Mouse (Mus musculus): Measurements from ENCODE around the gene Rnf128.
"Not testable (repeated sequence)": the region's sequence is repeated elsewhere in the genome, so short reads cannot be mapped to it uniquely, and the experiment has no call there.

Gene Rnf128

GRCm38 (mm10) chrX:139562925-139563461 lies at the start of gene Rnf128:
Rnf128 (plus strand) TSS chrX:139563316.
- no peak for DNase-seq (ENCODE audit: low spot score in 2 of 2)

- DNase-seq (ENCODE audit: low spot score in 2 of 2): no peak
Observed at GRCm38 (mm10) chrX:139516156-139516555, 47.0 kb upstream of the Rnf128 start.

DNA sequence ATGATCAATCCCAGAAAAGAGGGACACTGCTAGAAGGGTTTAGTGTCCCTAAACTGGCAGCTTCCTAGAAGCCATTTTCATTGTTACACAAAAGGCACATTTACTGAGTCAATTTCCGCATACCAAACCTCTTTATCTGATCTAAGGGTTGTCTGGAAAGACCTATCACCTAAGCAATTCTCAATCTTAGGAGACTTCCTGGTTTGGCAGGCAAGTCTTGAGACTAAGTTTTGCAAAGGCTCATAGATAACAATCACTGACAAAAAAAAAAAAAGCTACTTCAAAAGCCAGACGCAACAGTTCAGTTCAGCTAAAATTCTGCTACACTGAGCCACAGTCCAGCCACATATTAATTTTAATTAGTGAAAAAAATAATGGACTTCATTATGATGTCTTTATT lies 43.9 kb upstream of the Rnf128 start:
- DNase-seq (ENCODE audit: low spot score in 2 of 2): no peak

GRCm38 (mm10) chrX:139524303-139525091 lies 38.6 kb upstream of the Rnf128 start:
- no peak for DNase-seq (ENCODE audit: low spot score in 2 of 2)

DNA sequence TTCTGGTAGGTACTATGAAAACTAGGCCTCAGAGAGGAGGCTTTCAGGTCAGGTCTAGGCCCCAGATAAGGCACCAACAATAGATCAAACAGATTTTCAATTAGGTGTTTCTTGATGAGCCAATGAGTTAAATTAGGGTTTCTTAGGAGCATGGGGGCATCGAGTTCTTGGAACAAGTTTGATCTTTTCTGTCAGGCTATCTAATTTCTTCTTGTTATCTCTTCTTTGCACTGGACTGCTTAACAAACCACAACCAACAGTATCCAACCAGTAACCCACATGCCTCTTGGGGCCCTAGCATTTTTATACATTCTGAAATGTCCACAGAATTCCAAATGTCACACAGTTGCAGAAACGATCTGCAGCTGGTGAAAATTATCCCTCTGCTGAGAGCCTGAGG lies 37.4 kb upstream of the Rnf128 start:
- no peak for DNase-seq (ENCODE audit: low spot score in 2 of 2)

DNA sequence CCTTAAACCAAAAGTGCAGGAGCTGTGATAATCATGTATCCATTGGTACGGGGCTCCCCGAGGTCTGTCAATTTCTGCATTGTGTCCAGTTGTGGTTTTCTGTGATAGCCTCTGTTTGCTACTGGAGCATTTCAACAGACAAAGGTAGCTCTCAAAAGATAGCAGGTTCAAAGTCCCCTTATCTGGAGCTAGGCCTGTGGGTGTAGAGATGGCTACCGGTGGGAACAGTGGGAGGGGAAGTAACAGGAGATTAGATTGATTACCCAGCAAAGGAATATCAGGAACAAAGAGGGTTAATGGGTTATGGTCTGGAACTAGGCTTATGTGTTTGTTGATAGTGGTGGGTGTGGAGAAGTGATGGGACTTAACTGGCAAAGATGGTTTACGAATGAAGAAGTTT lies 36.1 kb upstream of the Rnf128 start:
- no peak for DNase-seq (ENCODE audit: low spot score in 2 of 2)

DNA sequence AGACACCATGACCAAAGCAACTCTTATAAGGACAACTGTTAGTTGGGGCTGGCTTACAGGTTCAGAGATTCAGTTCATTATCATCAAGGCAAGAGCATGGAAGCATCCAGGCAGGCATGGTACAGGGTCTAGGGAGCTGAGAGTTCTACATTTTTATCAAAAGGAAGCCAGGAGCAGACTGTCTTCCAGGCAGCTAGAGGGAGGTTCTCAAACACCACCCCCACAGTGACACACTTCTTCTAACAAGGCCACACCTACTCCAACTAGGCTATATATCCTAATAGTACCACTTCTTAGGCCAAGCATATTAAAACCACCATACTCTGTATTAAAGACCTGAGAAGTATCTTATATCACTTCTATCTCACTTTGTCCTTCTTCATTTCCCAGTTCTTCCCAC lies 33.4 kb upstream of the Rnf128 start:
- no peak for DNase-seq (ENCODE audit: low spot score in 2 of 2)

DNA sequence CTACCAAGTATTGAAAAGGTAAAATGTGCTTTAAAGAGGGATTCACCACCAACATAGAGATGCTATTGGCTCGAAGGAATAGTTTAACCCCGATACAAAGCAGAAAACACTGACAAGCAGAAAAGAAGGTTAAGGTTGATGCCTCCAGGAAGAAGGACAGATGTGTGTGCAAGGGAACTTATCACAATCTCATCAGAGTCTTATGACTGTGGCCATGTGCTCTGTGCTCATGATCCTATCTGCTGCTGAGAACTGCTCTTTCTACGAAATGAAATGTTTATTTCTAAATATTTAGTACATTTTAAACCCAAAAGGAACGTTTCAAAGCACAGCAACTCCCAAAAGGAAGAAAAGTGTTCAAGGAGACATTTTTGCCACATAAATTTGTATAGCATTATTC lies 30.8 kb upstream of the Rnf128 start:
- DNase-seq (ENCODE audit: low spot score in 2 of 2): no peak

- no peak for DNase-seq (ENCODE audit: low spot score in 2 of 2)
Observed at GRCm38 (mm10) chrX:139537641-139538397, 25.3 kb upstream of the Rnf128 start.

DNA sequence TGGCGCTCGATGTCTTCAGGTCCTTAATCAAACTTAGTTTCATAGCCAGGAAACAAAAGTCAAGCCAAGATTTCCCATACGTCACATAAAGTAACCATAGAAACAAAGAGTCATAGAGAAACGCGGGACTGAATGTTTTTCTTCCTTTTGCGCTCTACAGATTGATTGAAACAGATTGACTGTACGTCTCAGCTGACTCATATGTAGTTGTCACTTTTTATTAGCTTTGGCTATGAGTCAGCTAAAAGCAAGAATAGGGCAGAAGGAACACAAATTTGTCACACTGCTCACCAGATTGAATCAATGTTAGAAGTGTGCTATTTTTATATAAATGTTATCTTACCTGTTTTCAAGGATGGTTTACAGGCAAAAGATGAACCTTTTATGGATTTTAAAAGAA lies 19.4 kb upstream of the Rnf128 start:
- DNase-seq (ENCODE audit: low spot score in 2 of 2): no peak

DNA sequence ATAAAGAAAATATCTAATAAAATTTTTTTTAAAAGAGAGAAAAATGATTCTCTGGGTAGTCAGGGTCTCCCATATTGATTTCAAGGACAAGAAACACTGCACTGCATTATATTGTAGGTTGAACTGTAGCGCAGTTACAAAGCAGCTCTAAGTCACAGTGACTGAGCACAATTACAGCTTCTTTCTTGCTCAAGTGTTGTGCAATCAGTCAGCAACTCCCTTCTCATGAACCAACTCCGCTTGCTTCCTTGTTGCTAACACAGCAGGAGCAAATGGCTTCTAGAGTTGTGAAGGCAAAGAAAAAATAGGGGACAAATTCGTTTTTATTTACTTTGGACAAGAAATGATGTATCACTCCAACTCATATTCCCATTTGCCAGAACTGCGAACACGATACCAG lies 12.7 kb upstream of the Rnf128 start:
- no peak for DNase-seq (ENCODE audit: low spot score in 2 of 2)

DNA sequence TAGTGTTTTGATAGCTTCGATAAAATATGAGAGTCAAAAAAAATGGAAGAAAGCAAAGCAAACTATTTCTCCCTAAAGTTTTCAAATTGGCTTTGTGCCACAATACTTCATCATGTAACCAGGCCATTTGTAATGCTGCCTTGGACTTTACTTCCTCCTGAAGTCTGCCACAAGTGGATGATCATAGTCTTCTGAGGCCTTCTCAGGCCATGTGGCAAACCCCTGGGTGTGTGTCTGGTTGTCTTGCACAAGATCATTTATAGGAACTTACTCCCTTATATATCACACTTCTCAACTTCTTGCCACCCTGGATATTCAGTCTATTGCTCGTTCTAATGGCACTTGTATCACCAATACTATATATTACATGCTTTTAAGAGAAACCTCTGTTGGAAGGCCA lies 11.0 kb upstream of the Rnf128 start:
- DNase-seq (ENCODE audit: low spot score in 2 of 2): no peak

DNA sequence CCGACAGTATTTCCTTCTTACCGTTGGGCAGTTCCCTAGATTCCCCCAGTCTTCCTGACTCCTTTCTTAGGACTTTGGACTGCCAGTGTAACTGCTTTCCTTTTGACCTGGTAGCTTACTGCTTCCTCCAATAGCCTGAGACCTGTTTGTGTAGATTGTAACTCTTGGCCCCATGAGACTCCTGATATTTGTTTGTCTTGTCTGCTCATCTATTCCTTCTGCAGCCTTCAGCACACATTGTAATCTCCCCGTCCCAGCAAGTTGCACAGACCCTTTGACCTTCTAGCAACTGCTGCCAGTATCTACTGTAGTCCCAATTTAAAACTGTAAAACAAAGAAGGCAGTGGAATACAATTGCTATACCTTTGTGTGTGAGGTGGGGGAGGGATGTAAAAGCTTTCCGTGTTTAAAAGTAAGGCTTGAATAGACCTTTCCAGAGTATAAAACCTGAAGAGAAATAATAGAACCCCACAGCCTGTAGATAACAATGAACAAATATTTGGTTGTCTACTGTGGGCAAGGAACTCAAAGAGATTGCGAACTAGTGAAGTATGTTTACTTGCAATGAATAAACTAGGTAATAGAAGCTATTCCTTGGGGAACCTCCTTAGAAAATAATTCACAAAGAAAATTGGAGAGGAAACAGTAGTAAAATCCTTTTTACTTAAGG lies 726 bp upstream of the Rnf128 start:
- no peak for DNase-seq (ENCODE audit: low spot score in 2 of 2)

- no peak for DNase-seq (ENCODE audit: low spot score in 2 of 2)
Observed at GRCm38 (mm10) chrX:139570054-139570453, 6.9 kb downstream of the Rnf128 start.

DNA sequence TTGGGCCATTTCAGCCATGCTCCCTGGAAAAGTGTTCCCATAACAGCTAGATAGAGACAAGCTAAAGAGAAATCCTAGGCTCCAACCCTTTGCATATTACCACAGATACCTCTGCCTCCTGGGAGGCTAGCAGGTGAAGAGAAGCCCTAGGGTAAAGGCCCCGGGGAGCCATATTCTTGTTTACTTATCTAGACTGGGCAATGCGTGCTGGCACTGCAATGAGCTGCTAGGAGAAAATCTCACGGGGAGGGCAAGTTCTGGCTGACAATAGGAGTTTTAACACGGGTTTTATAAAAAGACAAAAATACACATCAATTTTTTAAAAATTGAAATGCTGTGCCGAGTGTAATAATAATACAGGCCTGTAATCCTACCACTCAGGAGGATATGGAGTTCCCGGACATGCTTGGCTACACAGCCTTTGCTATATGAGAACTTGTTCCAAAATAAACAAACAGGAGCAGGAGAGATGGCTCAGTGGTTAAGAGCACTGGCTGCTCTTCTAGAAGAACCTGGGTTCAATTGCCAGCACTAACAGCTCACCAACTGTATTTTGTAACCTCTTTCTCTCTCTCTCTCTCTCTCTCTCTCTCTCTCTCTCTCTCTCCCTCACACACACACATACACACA lies 15.6 kb downstream of the Rnf128 start:
- DNase-seq (ENCODE audit: low spot score in 2 of 2): no peak

DNA sequence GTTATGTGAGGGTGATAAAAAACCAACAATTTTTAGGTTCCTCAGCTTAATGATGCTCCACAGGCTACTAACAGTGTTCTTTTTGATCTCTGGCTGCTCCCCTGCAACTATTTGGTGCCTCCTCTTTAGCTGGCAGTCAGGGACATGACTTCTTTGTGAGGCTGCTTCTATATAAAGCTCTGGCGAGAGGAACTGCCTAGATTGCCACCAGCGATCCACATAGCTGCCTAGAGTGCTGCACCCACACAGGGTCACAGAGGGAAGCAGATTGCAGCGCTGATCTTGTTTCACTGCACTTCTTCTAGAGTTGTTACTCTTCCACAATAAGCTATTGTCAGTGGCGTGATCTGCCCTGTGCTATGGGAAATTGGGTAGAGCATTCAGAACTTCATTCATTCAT lies 20.5 kb downstream of the Rnf128 start:
- DNase-seq (ENCODE audit: low spot score in 2 of 2): no peak

DNA sequence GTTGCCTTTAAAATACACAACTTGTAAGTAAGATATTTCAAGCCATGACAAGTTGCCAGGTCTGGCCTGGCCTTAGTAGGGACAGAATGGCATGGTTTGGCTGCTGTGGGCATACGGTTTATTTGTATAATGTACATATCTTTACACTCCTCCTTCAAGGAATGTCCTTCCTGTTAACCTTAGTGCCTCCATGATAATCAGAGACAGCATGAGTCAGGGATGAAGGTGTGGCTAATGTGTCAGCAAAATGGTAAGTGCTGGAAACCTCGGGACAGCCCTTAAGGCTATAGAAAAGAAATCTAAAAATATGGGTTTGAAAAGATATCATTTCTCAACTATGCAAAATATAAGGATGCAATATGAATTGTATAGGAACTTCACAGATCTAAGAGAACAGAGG lies 23.6 kb downstream of the Rnf128 start:
- DNase-seq (ENCODE audit: low spot score in 2 of 2): not testable (repeated sequence)

- DNase-seq (ENCODE audit: low spot score in 2 of 2): no peak
Observed at GRCm38 (mm10) chrX:139596404-139596803, 33.3 kb downstream of the Rnf128 start.

DNA sequence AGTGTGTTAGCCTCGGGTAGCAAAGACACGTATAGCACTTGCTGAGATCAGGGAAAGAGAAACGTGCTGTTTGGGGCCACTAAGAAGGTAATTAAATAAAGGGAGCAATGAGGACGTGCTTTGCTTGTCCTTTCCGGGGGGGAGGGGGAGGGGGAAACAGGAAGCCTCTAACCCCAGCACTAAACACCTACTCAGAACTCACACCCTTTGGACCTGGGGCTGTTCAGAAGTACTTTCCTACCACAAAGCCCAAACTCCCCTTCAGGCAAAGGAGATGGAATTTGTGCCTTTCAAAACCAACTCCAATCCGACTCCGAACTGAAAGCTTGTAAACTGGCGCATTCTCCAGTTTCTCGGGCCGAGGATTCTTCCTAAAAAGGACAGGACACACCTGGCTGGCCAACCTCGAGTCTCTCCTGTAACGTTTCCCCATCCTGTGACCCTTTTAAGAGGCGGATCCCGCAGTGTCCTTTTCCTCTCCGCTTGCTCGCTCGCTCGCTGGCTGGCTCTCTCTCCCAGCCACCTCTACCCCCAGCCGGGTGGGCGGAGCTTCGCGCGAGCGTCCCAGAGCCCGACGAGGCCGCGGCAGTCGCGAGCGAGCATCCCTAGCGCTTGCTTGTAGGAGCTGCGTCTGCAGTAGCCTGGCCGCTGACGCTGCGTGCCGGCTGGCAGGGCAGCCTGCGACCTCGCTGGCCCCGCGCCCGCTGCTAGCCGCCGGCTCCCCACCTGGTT lies 47.1 kb downstream of the Rnf128 start:
- peak; percentile 52 to 65 for DNase-seq (ENCODE audit: low spot score in 2 of 2)

GRCm38 (mm10) chrX:139610765-139611300 lies 47.7 kb downstream of the Rnf128 start:
- no peak for DNase-seq (ENCODE audit: low spot score in 2 of 2)

DNA sequence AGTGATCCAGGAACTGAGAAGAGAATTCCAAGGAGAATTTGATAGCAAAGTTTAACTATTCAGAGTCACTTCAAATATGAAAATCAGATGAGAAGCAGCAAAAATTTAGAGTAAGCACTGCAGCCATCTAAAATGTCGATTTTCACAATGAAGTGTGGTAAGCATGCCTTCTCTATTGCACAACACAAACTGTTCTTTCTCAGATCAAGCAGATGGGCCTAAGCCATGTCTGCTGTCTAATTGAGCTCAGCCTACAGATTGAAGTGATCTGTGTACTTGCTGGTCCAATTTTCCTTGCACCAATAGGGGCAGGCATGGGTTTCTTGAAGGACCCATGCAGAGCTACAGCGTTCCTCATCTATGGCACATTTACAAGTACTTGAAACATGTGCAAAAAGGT lies 51.6 kb downstream of the Rnf128 start:
- no peak for DNase-seq (ENCODE audit: low spot score in 2 of 2)

Measured in frontal cortex, postnatal 14 days (tissue).